ENCODE assay signal across 8 mouse cellular contexts in genomic region chr15:80054034-80054710, GRCm38 (mm10). TPM values are rescaled to one million over a fixed set of nuclear protein-coding genes. Genes with fewer than 3 reads are reported as not detected.
DNase-seq lines count a peak whose midpoint lies in the region; ATAC-seq and TF ChIP-seq lines count a peak whose summit lies in the region.

No protein-coding gene starts in this region.

- no peak overlapping the region for H3K4me3 ChIP-seq in heart, adult 2 months
- no peak overlapping the region for H3K4me3 ChIP-seq in liver, embryonic 15.5 days (replicated peaks)
- no peak overlapping the region for H3K4me3 ChIP-seq in midbrain, postnatal 0 days (ENCODE audit: low read depth, low read length)

- no peak for TF ChIP-seq POLR2A in heart, adult 2 months (IDR thresholded peaks at IDR 0.05; ENCODE audit: insufficient read depth, low read depth, low read length)

- H3K36me3 ChIP-seq in heart, adult 2 months (ENCODE audit: control insufficient read depth, insufficient read depth, low read length) = peaks cover 2% of the 10 kb centered on the region; the same call in 1 of the 2 replicates
- no peaks in the 10 kb centered on the region for H3K36me3 ChIP-seq in liver, embryonic 15.5 days (replicated peaks)
- no peaks in the 10 kb centered on the region for H3K36me3 ChIP-seq in midbrain, postnatal 0 days (ENCODE audit: insufficient read depth, low read length)

- peaks cover 18% of the 10 kb centered on the region for H3K4me1 ChIP-seq in heart, adult 2 months (ENCODE audit: control insufficient read depth, insufficient read depth, low read length)
- H3K4me1 ChIP-seq in liver, embryonic 15.5 days (replicated peaks) = peaks cover 17% of the 10 kb centered on the region
- H3K4me1 ChIP-seq in midbrain, postnatal 0 days (ENCODE audit: insufficient read depth, low read length) = no peaks in the 10 kb centered on the region

- no peak overlapping the region for H3K4me2 ChIP-seq in liver, embryonic 15.5 days
- no peak overlapping the region for H3K4me2 ChIP-seq in midbrain, postnatal 0 days (ENCODE audit: low read depth, low read length, poor library complexity, severe bottlenecking)

- ATAC-seq in liver, embryonic 15.5 days (ENCODE audit: insufficient read depth) = peak; percentile 60
- ATAC-seq in midbrain, postnatal 0 days (ENCODE audit: low FRiP score) = no peak

- H3K9ac ChIP-seq in heart, adult 2 months (ENCODE audit: low read depth, low read length) = peak overlapping the region; percentile 14; the same call in 1 of the 2 replicates
- no peak overlapping the region for H3K9ac ChIP-seq in liver, embryonic 15.5 days
- H3K9ac ChIP-seq in midbrain, postnatal 0 days (replicated peaks; ENCODE audit: low read length, poor library complexity, severe bottlenecking) = no peak overlapping the region

- WGBS in heart, adult 2 months = 44% methylated on average over 7 of the region's 7 CpGs
- 48% methylated on average over 7 of the region's 7 CpGs for WGBS in liver, embryonic 15.5 days (ENCODE audit: insufficient replicate concordance)
- 85% methylated on average over 7 of the region's 7 CpGs for WGBS in midbrain, postnatal 0 days

- 0 out of 2 replicates have a peak, but pooled peaks have one; percentile 53 for TF ChIP-seq EP300 in heart, adult 2 months (IDR thresholded peaks at IDR 0.05; ENCODE audit: insufficient read depth, low read depth, low read length)

- peak; percentile 51 for DNase-seq in urinary bladder, postnatal 14 days (ENCODE audit: low spot score)
- DNase-seq in urinary bladder, postnatal 10 days (ENCODE audit: low spot score) = no peak
- peak; percentile 71 to 83 for DNase-seq in heart, adult 2 months
- no peak for DNase-seq in thymus, adult 18-20 months
- DNase-seq in midbrain, postnatal 0 days (ENCODE audit: low spot score) = no peak
- DNase-seq in left cerebral cortex, adult 11 months (ENCODE audit: low spot score) = no peak
- no peak for DNase-seq in left cerebral cortex, adult 8-10 months (ENCODE audit: low spot score in 2 of 2)

- H3K27me3 ChIP-seq in heart, adult 2 months (ENCODE audit: control insufficient read depth, insufficient read depth, low read length) = no peaks in the 10 kb centered on the region
- H3K27me3 ChIP-seq in liver, embryonic 15.5 days = no peaks in the 10 kb centered on the region
- H3K27me3 ChIP-seq in midbrain, postnatal 0 days (ENCODE audit: insufficient read depth, low read length) = no peaks in the 10 kb centered on the region

- no peak for TF ChIP-seq CTCF in heart, adult 2 months (IDR thresholded peaks at IDR 0.05)
- no peak for TF ChIP-seq CTCF in midbrain, postnatal 0 days (IDR thresholded peaks at IDR 0.05)

- peak overlapping the region; percentile 64 for H3K27ac ChIP-seq in heart, adult 2 months
- H3K27ac ChIP-seq in liver, embryonic 15.5 days (replicated peaks) = no peak overlapping the region
- no peak overlapping the region for H3K27ac ChIP-seq in midbrain, postnatal 0 days (ENCODE audit: low read depth, low read length)

- H3K79me2 ChIP-seq in heart, adult 2 months (replicated peaks; ENCODE audit: control insufficient read depth, insufficient read depth, low read length) = no peaks in the 10 kb centered on the region

- no peaks in the 10 kb centered on the region for H3K9me3 ChIP-seq in liver, embryonic 15.5 days (replicated peaks)
- H3K9me3 ChIP-seq in midbrain, postnatal 0 days (ENCODE audit: low read length) = no peaks in the 10 kb centered on the region

- intact Hi-C loops in heart, adult 2 months (cut with DNase I) = no loop called here

RNA-seq across cellular contexts. Expression of gene Syngr1, which starts 37.0 kb away (rescaled TPM):
- 10 to 100 TPM; 69.6 to 95.0 TPM for total RNA-seq in heart, adult 2 months (2021)
- 247 and 250 TPM in 2 replicates for polyA plus RNA-seq in heart, adult 2 months (2012; rRNA removed)
- 12.7 and 13.0 TPM in 2 replicates for polyA plus RNA-seq in liver, embryonic 15.5 days (2015; fragmentation: Nextera tagmentation; extraction: Ambion mirVana)
- 162 and 220 TPM in 2 replicates for total RNA-seq in midbrain, postnatal 0 days (2014; rRNA removed)
- polyA plus RNA-seq in midbrain, postnatal 0 days (2015; fragmentation: Nextera tagmentation; extraction: Ambion mirVana) = 81.5 and 88.5 TPM in 2 replicates
- 100 to 1,000 TPM; 430 to 460 (median 440) TPM for total RNA-seq in left cerebral cortex, adult 8-10 months (2022)

RNA-seq across cellular contexts. Expression of gene Rpl3, which starts 37.5 kb away (rescaled TPM):
- total RNA-seq in heart, adult 2 months (2021) = 100 to 1,000 TPM; 137 to 150 TPM
- 201 and 230 TPM in 2 replicates for polyA plus RNA-seq in heart, adult 2 months (2012; rRNA removed)
- 539 and 552 TPM in 2 replicates for polyA plus RNA-seq in liver, embryonic 15.5 days (2015; fragmentation: Nextera tagmentation; extraction: Ambion mirVana)
- total RNA-seq in midbrain, postnatal 0 days (2014; rRNA removed) = 511 and 632 TPM in 2 replicates
- 500 and 515 TPM in 2 replicates for polyA plus RNA-seq in midbrain, postnatal 0 days (2015; fragmentation: Nextera tagmentation; extraction: Ambion mirVana)
- 100 to 1,000 TPM; 506 to 560 (median 527) TPM for total RNA-seq in left cerebral cortex, adult 8-10 months (2022)

RNA-seq across cellular contexts. Expression of gene Pdgfb, which starts 39.4 kb away (rescaled TPM):
- total RNA-seq in heart, adult 2 months (2021) = 10 to 100 TPM; 27.1 to 27.3 TPM
- 32.6 and 45.1 TPM in 2 replicates for polyA plus RNA-seq in heart, adult 2 months (2012; rRNA removed)
- polyA plus RNA-seq in liver, embryonic 15.5 days (2015; fragmentation: Nextera tagmentation; extraction: Ambion mirVana) = 0.51 and 0.67 TPM in 2 replicates
- 20.5 and 24.4 TPM in 2 replicates for total RNA-seq in midbrain, postnatal 0 days (2014; rRNA removed)
- polyA plus RNA-seq in midbrain, postnatal 0 days (2015; fragmentation: Nextera tagmentation; extraction: Ambion mirVana) = 8.7 and 9.2 TPM in 2 replicates
- 10 to 100 TPM; 26.4 to 31.9 (median 28.1) TPM for total RNA-seq in left cerebral cortex, adult 8-10 months (2022)

Comparison
In these comparisons a context has a peak if more than half of its experiments do, and no peak if none do; other contexts are left out.
1. DNase-seq: peak in urinary bladder, postnatal 14 days (single experiment) and heart, adult 2 months (2 of 2); none in urinary bladder, postnatal 10 days (single experiment), thymus, adult 18-20 months (0 of 2), midbrain, postnatal 0 days (single experiment), left cerebral cortex, adult 11 months (single experiment) and left cerebral cortex, adult 8-10 months (0 of 2).